Mouse (Mus musculus): ENCODE results near the gene Chmp2a. TPM values are rescaled to one million over a fixed set of nuclear protein-coding genes. Genes with fewer than 3 reads are reported as not detected.

Gene Chmp2a
- polyA plus RNA-seq, 1 experiment from 2014 or later, result 165 TPM

- WGBS, result 66% methylated on average over 5 of the region's 5 CpGs
These were observed 36.6 kb downstream of the Chmp2a start, which contains the start of gene Slc27a5 for GRCm38 (mm10) chr7:12998053-12998452. Gene Slc27a5 (minus strand): TSS chr7:12998192.

DNA sequence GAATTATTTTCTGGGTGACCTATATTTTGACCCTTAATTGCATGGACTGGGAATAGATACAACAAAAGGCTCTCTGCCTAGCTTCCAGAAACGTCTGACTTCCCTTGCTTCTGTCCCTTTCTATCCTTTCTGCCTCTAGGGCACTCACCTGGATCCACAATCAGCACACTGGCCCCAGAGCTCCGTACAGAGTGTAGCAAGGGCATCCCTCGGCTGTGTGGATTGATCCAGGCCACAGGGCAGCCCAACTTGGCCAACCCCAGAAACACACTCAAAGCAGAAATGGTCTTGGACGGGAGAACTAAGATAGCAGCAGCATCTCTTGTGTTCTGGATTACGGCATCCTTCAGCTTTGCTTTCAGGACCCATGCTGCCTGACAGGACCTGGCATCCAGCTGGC is 37.4 kb downstream of the Chmp2a start:
- Histone ChIP-seq H3K27ac (replicated peaks in 1 of 2; ENCODE audit: control insufficient read depth in 1 of 2, insufficient read depth in 1 of 2, low read depth in 2 of 2, low read length in 2 of 2) (no peak overlapping the region), H3K9me3 (ENCODE audit: control insufficient read depth, low read length) (no peaks in the 10 kb centered on the region), H3K36me3 (ENCODE audit: control insufficient read depth, insufficient read depth, low read length) (no peaks in the 10 kb centered on the region), H3K27me3 (ENCODE audit: control insufficient read depth, insufficient read depth, low read length) (no peaks in the 10 kb centered on the region), H3K4me1 (ENCODE audit: control insufficient read depth in 2 of 2, insufficient read depth in 2 of 2, low read length in 2 of 2) (no peaks in the 10 kb centered on the region), H3K4me3 (ENCODE audit: control insufficient read depth in 1 of 2, insufficient read depth in 1 of 2, low read depth in 1 of 2, low read length in 2 of 2) (no peak overlapping the region), H3K9ac (ENCODE audit: low read length) (no peak overlapping the region), H3K4me2 (ENCODE audit: low read length) (no peak overlapping the region)
- no peak for ATAC-seq (ENCODE audit: insufficient number of reproducible peaks, insufficient read depth, low FRiP score, low read depth)
- 59% methylated on average over 5 of the region's 5 CpGs for WGBS

More at GRCm38 (mm10) chr7:12998053-12998452, 36.6 kb downstream of the Chmp2a start, which contains the start of gene Slc27a5:
- Histone ChIP-seq H3K27ac (replicated peaks in 1 of 2; ENCODE audit: control insufficient read depth in 1 of 2, insufficient read depth in 1 of 2, low read depth in 2 of 2, low read length in 2 of 2) (no peak within 1 kb of the TSS), H3K4me1 (ENCODE audit: control insufficient read depth in 2 of 2, insufficient read depth in 2 of 2, low read length in 2 of 2) (no peaks in the 10 kb centered on the region), H3K4me2 (ENCODE audit: low read length) (no peak within 1 kb of the TSS), H3K9ac (ENCODE audit: low read length) (no peak within 1 kb of the TSS), H3K9me3 (ENCODE audit: control insufficient read depth, low read length) (no peaks in the 10 kb centered on the region), H3K27me3 (ENCODE audit: control insufficient read depth, insufficient read depth, low read length) (no peaks in the 10 kb centered on the region), H3K4me3 (ENCODE audit: control insufficient read depth in 1 of 2, insufficient read depth in 1 of 2, low read depth in 1 of 2, low read length in 2 of 2) (no peak within 1 kb of the TSS), H3K36me3 (ENCODE audit: control insufficient read depth, insufficient read depth, low read length) (no peaks in the 10 kb centered on the region)
- no peak for ATAC-seq (ENCODE audit: insufficient number of reproducible peaks, insufficient read depth, low FRiP score, low read depth)

DNA sequence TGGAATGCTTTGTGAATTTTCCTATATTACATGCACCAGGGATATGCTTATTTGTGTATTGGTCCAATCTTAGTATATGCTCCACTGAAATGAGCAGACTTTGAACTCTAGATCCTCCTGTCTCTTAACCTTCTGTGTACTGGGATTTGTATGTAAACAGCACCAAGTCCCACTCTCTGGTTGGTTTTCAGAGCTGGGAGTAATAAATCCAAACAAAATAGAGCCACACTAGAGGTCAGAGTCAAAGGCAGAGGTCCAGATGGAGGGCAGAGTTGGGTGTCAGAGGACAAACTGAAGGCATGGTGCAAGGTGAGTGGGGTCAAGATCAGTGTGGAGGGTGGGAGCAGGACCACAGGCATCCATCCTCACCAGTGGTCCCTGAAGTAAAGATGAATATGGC is 38.7 kb downstream of the Chmp2a start:
- Histone ChIP-seq H3K4me1 (ENCODE audit: control insufficient read depth in 2 of 2, insufficient read depth in 2 of 2, low read length in 2 of 2) (no peaks in the 10 kb centered on the region), H3K36me3 (ENCODE audit: control insufficient read depth, insufficient read depth, low read length) (no peaks in the 10 kb centered on the region), H3K4me2 (ENCODE audit: low read length) (no peak overlapping the region), H3K27me3 (ENCODE audit: control insufficient read depth, insufficient read depth, low read length) (no peaks in the 10 kb centered on the region), H3K4me3 (ENCODE audit: control insufficient read depth in 1 of 2, insufficient read depth in 1 of 2, low read depth in 1 of 2, low read length in 2 of 2) (no peak overlapping the region), H3K27ac (replicated peaks in 1 of 2; ENCODE audit: control insufficient read depth in 1 of 2, insufficient read depth in 1 of 2, low read depth in 2 of 2, low read length in 2 of 2) (no peak overlapping the region), H3K9me3 (ENCODE audit: control insufficient read depth, low read length) (no peaks in the 10 kb centered on the region), H3K9ac (ENCODE audit: low read length) (no peak overlapping the region)
- no peak for ATAC-seq (ENCODE audit: insufficient number of reproducible peaks, insufficient read depth, low FRiP score, low read depth)

DNA sequence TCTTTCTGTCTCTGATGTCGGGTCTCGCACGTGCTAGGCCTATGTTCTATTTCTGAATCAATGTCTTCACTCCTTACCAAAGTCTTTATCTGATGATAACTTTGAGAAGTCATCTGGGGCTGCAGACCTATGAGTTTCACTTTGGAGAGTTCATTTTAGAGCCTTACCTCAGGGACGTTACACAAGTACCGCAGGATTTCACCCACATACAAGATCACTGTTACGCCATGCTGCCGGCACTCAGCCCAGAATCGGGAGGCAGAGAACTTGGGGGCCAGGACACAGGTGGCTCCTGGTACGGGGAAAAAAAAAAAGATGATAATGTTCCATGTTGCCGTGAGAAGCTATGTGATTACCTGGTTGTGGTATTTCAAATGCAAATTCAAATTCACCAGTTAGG is 41.5 kb downstream of the Chmp2a start:
- no peaks in the 10 kb centered on the region for H3K4me1 ChIP-seq (ENCODE audit: control insufficient read depth in 2 of 2, insufficient read depth in 2 of 2, low read length in 2 of 2)
- 80% methylated on average over 10 of the region's 10 CpGs for WGBS
- no peak overlapping the region for H3K27ac ChIP-seq (replicated peaks in 1 of 2; ENCODE audit: control insufficient read depth in 1 of 2, insufficient read depth in 1 of 2, low read depth in 2 of 2, low read length in 2 of 2)
- H3K27me3 ChIP-seq (ENCODE audit: control insufficient read depth, insufficient read depth, low read length), result no peaks in the 10 kb centered on the region
- H3K4me3 ChIP-seq (ENCODE audit: control insufficient read depth in 1 of 2, insufficient read depth in 1 of 2, low read depth in 1 of 2, low read length in 2 of 2), result no peak overlapping the region
- no peak overlapping the region for H3K4me2 ChIP-seq (ENCODE audit: low read length)
- H3K36me3 ChIP-seq (ENCODE audit: control insufficient read depth, insufficient read depth, low read length), result no peaks in the 10 kb centered on the region
- H3K9ac ChIP-seq (ENCODE audit: low read length), result no peak overlapping the region
- ATAC-seq (ENCODE audit: insufficient number of reproducible peaks, insufficient read depth, low FRiP score, low read depth), result no peak
- H3K9me3 ChIP-seq (ENCODE audit: control insufficient read depth, low read length), result no peaks in the 10 kb centered on the region

DNA sequence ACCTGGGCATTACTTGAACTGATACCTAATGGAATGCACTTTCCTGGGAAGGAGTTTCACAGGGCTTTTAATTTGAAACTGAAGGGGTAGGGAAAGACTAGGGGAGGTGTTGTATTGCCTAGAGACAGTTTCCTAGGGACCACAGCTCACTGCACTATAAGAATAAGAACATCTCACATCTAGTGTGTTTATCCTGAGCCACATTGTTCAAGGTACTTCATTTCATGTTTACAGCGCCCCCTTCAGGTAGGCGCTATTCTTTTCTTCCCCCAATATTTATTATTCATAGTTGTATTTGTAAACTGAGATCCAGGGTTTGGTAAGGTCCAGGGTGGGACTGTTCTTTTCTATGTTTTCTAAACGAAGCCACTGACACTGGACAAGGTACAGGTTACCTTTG is 42.4 kb downstream of the Chmp2a start:
- 5% methylated on average over 3 of the region's 3 CpGs for WGBS
- Histone ChIP-seq H3K9ac (ENCODE audit: low read length) (no peak overlapping the region), H3K9me3 (ENCODE audit: control insufficient read depth, low read length) (no peaks in the 10 kb centered on the region), H3K4me3 (ENCODE audit: control insufficient read depth in 1 of 2, insufficient read depth in 1 of 2, low read depth in 1 of 2, low read length in 2 of 2) (no peak overlapping the region), H3K4me1 (ENCODE audit: control insufficient read depth in 2 of 2, insufficient read depth in 2 of 2, low read length in 2 of 2) (no peaks in the 10 kb centered on the region), H3K27me3 (ENCODE audit: control insufficient read depth, insufficient read depth, low read length) (no peaks in the 10 kb centered on the region), H3K27ac (replicated peaks in 1 of 2; ENCODE audit: control insufficient read depth in 1 of 2, insufficient read depth in 1 of 2, low read depth in 2 of 2, low read length in 2 of 2) (no peak overlapping the region), H3K36me3 (ENCODE audit: control insufficient read depth, insufficient read depth, low read length) (no peaks in the 10 kb centered on the region), H3K4me2 (ENCODE audit: low read length) (no peak overlapping the region)
- ATAC-seq (ENCODE audit: insufficient number of reproducible peaks, insufficient read depth, low FRiP score, low read depth), result no peak

DNA sequence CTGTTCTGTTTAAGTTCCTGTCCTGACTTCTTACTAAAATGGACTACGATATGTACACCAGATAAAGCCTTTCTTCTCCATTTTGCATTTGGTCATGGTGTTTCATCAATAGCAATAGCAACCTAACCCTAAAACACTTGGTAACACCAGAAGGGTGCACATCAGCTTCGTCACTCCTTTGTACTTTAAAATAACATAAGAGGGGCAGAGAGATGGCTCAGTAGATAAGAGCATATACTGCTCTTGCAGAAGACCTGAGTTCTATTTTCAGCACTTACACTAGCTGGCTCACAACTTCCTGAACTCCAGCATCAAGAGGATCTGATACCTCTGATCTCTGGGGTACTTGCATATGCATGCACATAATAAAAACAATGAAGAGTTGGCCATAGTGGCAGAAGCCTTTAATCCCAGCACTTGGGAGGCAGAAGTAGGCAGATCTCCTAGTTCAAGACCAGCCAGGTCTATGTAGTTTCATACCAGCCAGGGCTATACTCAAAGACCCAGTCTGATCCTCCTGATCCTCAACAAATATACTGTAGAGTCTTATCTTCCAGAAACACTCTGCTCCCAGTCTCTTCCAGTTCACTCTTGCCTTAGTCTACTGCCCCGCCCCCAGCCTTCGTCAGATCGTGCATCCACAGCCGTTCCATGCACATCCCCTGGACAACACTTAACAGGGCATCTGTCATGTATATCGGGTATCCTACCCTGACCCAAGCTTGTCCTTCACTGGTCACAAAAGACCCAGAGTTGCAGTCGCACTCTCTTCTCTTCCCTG is 47.0 kb downstream of the Chmp2a start:
- no peaks in the 10 kb centered on the region for H3K9me3 ChIP-seq (ENCODE audit: control insufficient read depth, low read length)
- no peak overlapping the region for H3K27ac ChIP-seq (replicated peaks in 1 of 2; ENCODE audit: control insufficient read depth in 1 of 2, insufficient read depth in 1 of 2, low read depth in 2 of 2, low read length in 2 of 2)
- peaks cover 3% of the 10 kb centered on the region; the same call in 1 of the 2 replicates for H3K36me3 ChIP-seq (ENCODE audit: control insufficient read depth, insufficient read depth, low read length)
- ATAC-seq (ENCODE audit: insufficient number of reproducible peaks, insufficient read depth, low FRiP score, low read depth), result no peak
- H3K4me1 ChIP-seq (ENCODE audit: control insufficient read depth in 2 of 2, insufficient read depth in 2 of 2, low read length in 2 of 2), result no peaks in the 10 kb centered on the region
- no peak overlapping the region for H3K4me3 ChIP-seq (ENCODE audit: control insufficient read depth in 1 of 2, insufficient read depth in 1 of 2, low read depth in 1 of 2, low read length in 2 of 2)
- no peak overlapping the region for H3K9ac ChIP-seq (ENCODE audit: low read length)
- H3K4me2 ChIP-seq (ENCODE audit: low read length), result no peak overlapping the region
- no peaks in the 10 kb centered on the region for H3K27me3 ChIP-seq (ENCODE audit: control insufficient read depth, insufficient read depth, low read length)
- WGBS, result 78% methylated on average over 8 of the region's 8 CpGs

DNA sequence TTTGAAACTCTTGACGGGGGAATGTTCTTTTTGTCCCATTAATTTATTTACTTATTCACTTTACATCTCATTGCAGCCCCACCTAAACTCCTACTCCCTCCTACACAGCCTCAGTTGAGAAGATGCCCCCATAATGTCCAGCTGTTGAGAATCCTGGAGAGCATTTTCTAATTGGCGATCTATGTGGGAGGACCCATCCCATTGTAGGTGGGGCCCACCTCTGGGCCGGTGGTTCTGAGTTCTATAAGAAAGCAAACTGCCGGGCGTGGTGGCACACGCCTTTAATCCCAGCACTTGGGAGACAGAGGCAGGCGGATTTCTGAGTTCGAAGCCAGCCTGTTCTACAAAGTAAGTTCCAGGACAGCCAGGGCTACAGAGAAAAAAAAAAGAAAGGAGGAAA is 47.7 kb downstream of the Chmp2a start:
- Histone ChIP-seq H3K4me3 (ENCODE audit: control insufficient read depth in 1 of 2, insufficient read depth in 1 of 2, low read depth in 1 of 2, low read length in 2 of 2) (no peak overlapping the region), H3K27ac (replicated peaks in 1 of 2; ENCODE audit: control insufficient read depth in 1 of 2, insufficient read depth in 1 of 2, low read depth in 2 of 2, low read length in 2 of 2) (no peak overlapping the region), H3K27me3 (ENCODE audit: control insufficient read depth, insufficient read depth, low read length) (no peaks in the 10 kb centered on the region), H3K9me3 (ENCODE audit: control insufficient read depth, low read length) (no peaks in the 10 kb centered on the region), H3K9ac (ENCODE audit: low read length) (no peak overlapping the region), H3K4me1 (ENCODE audit: control insufficient read depth in 2 of 2, insufficient read depth in 2 of 2, low read length in 2 of 2) (no peaks in the 10 kb centered on the region), H3K4me2 (ENCODE audit: low read length) (no peak overlapping the region), H3K36me3 (ENCODE audit: control insufficient read depth, insufficient read depth, low read length) (peaks cover 7% of the 10 kb centered on the region; the same call in 1 of the 2 replicates)
- no peak for ATAC-seq (ENCODE audit: insufficient number of reproducible peaks, insufficient read depth, low FRiP score, low read depth)
- WGBS, result 80% methylated on average over 8 of the region's 8 CpGs

DNA sequence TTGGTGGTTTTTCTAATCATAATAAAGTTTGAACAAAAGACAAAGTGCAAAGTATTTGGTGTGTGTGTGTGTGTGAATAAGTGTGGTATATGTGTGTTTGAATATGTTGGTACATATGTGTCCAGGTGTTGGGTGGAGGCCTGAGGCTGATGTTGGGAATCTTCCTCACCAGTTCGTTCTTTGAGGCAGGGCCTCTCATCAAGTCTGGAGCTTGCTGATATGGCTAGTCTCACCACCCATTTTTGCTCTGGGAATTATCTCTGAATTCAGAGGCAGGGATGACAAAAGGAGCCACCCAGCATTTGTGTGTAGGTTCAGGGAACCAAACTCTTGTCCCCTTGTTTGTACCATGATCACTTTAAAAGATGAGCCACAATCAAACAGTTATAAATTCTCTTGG is 48.9 kb downstream of the Chmp2a start:
- Histone ChIP-seq H3K9ac (ENCODE audit: low read length) (no peak overlapping the region), H3K4me2 (ENCODE audit: low read length) (no peak overlapping the region), H3K9me3 (ENCODE audit: control insufficient read depth, low read length) (no peaks in the 10 kb centered on the region), H3K4me1 (ENCODE audit: control insufficient read depth in 2 of 2, insufficient read depth in 2 of 2, low read length in 2 of 2) (no peaks in the 10 kb centered on the region), H3K27me3 (ENCODE audit: control insufficient read depth, insufficient read depth, low read length) (no peaks in the 10 kb centered on the region), H3K4me3 (ENCODE audit: control insufficient read depth in 1 of 2, insufficient read depth in 1 of 2, low read depth in 1 of 2, low read length in 2 of 2) (no peak overlapping the region), H3K27ac (replicated peaks in 1 of 2; ENCODE audit: control insufficient read depth in 1 of 2, insufficient read depth in 1 of 2, low read depth in 2 of 2, low read length in 2 of 2) (no peak overlapping the region), H3K36me3 (ENCODE audit: control insufficient read depth, insufficient read depth, low read length) (peaks cover 7% of the 10 kb centered on the region; the same call in 1 of the 2 replicates)
- ATAC-seq (ENCODE audit: insufficient number of reproducible peaks, insufficient read depth, low FRiP score, low read depth), result no peak
- WGBS, result 78% methylated on average over 1 of the region's 1 CpGs
